Mouse (Mus musculus): ENCODE data around the gene Cryzl1.
"Not testable (repeated sequence)": the region's sequence is repeated elsewhere in the genome, so short reads cannot be mapped to it uniquely, and the experiment has no call there.

Cryzl1 gene

GRCm38 (mm10) chr16:91645420-91645819 is 83.4 kb downstream of the Cryzl1 start:
- not testable (repeated sequence) for DNase-seq (ENCODE audit: low spot score in 2 of 2)

GRCm38 (mm10) chr16:91644901-91645300 is 83.9 kb downstream of the Cryzl1 start:
- no peak for DNase-seq (ENCODE audit: low spot score in 2 of 2)

GRCm38 (mm10) chr16:91640171-91640570 is 88.6 kb downstream of the Cryzl1 start:
- no peak for DNase-seq (ENCODE audit: low spot score in 2 of 2)

- no peak for DNase-seq (ENCODE audit: low spot score in 2 of 2)
These were observed 89.1 kb downstream of the Cryzl1 start for GRCm38 (mm10) chr16:91639636-91640035.
